ENCODE assay signal across 26 mouse cellular contexts in the genomic region with DNA sequence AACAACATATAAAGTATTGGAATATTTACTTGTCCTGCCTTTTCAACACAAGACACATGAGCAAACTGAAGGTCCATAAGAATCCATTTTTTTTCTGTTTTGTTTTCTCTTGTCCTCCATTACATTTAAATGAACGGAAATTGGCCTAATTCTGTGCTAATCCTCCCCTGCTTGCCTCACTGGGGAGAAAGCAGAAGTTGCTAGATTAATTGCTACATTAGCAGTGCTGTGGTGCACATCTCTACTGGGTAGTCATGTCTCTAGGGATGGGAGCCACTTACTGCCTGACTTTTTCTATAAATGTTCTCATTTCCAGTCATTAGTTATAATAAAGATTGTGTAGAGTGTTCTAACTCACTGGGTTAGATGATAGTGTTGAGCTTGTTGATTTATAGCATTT.
"Had no signal": no experiment of that assay in that cellular context is flagged by ENCODE, and none has a peak within 500 bp of the region (broad histone marks: within the 10 kb centered on the region; RNA-seq: fewer than 3 reads in every experiment).

No protein-coding gene starts in this region.

- H3K9ac ChIP-seq: heart, embryonic 13.5 days; heart, embryonic 15.5 days; hindbrain, embryonic 13.5 days; hindbrain, embryonic 15.5 days; intestine, embryonic 15.5 days; limb, embryonic 13.5 days; limb, embryonic 15.5 days had no signal

- DNase-seq: gastrocnemius, adult 2 months; gastrocnemius, postnatal 10 days; gastrocnemius, postnatal 25 days; heart, adult 11 months; heart, adult 2 months; heart, postnatal 14 days; heart, postnatal 36 days; kidney, adult 18-20 months; kidney, adult 8-10 months; kidney, postnatal 10 days; kidney, postnatal 25 days; kidney, postnatal 4 days; layer of hippocampus, adult 9-11 months; layer of hippocampus, postnatal 36 days; left cerebral cortex, postnatal 4 days had no signal

- H3K36me3 ChIP-seq: heart, embryonic 13.5 days; heart, embryonic 15.5 days; hindbrain, embryonic 13.5 days; hindbrain, embryonic 15.5 days; intestine, embryonic 15.5 days; limb, embryonic 13.5 days; limb, embryonic 15.5 days had no signal

- H3K4me2 ChIP-seq: heart, embryonic 11.5 days; heart, embryonic 13.5 days; heart, embryonic 15.5 days; hindbrain, embryonic 13.5 days; hindbrain, embryonic 15.5 days; intestine, embryonic 15.5 days; limb, embryonic 13.5 days; limb, embryonic 15.5 days had no signal

- H3K27ac ChIP-seq: gastrocnemius, adult 2 months; heart, adult 2 months; heart, embryonic 13.5 days; heart, embryonic 15.5 days; hindbrain, embryonic 13.5 days; hindbrain, embryonic 15.5 days; intestine, embryonic 15.5 days; layer of hippocampus, adult 2 months; limb, embryonic 13.5 days; limb, embryonic 15.5 days had no signal

- H3K9me3 ChIP-seq: heart, embryonic 13.5 days; heart, embryonic 15.5 days; hindbrain, embryonic 13.5 days; hindbrain, embryonic 15.5 days; intestine, embryonic 15.5 days; limb, embryonic 13.5 days; limb, embryonic 15.5 days had no signal

- ATAC-seq: inflammation-experienced regulatory T-cells, adult 6 months; intestine, embryonic 15.5 days; intestine, postnatal 0 days had no signal

- H3K4me1 ChIP-seq: heart, embryonic 13.5 days; heart, embryonic 15.5 days; hindbrain, embryonic 13.5 days; hindbrain, embryonic 15.5 days; intestine, embryonic 15.5 days; limb, embryonic 13.5 days; limb, embryonic 15.5 days had no signal

- H3K27me3 ChIP-seq: heart, embryonic 13.5 days; heart, embryonic 15.5 days; hindbrain, embryonic 13.5 days; hindbrain, embryonic 15.5 days; intestine, embryonic 15.5 days; limb, embryonic 13.5 days; limb, embryonic 15.5 days had no signal

- H3K4me3 ChIP-seq: gastrocnemius, adult 2 months; heart, adult 2 months; heart, embryonic 13.5 days; heart, embryonic 15.5 days; hindbrain, embryonic 13.5 days; hindbrain, embryonic 15.5 days; intestine, embryonic 15.5 days; layer of hippocampus, adult 2 months; limb, embryonic 13.5 days; limb, embryonic 15.5 days had no signal
